Mouse (Mus musculus) neural tube, embryonic 13.5 days (tissue): ENCODE measurements at regions not wholly inside any gene's neighbourhood (a gene's known extent, or its start where the extent isn't known, plus 50 kb on each side); places are given as distances from the start of the nearest gene placed in this dataset.

Experiments used
- ATAC-seq: fragments of 200-750 bp; cut with Nextera tagmentation; 2 replicates; pipeline ENCODE4 v1.8.0; 2017; ENCODE audit warnings: low read depth, mild to moderate bottlenecking, moderate TSS enrichment, moderate library complexity
- H3K27ac ChIP-seq: fragments of 300-500 bp; sonication (generic); replicated peaks from 2 replicates; pipeline ENCODE4 v1.5.1; 2015; ENCODE audit warnings: moderate library complexity, mild to moderate bottlenecking, inconsistent platforms
- H3K27me3 ChIP-seq: fragments of 300-500 bp; sonication (generic); 2 replicates; pipeline ENCODE4 v1.6.1; 2015; ENCODE audit warnings: mild to moderate bottlenecking, inconsistent platforms
- H3K36me3 ChIP-seq: fragments of 300-500 bp; sonication (generic); 2 replicates; pipeline ENCODE4 v1.6.1; 2015; ENCODE audit warnings: mild to moderate bottlenecking, inconsistent platforms
- H3K4me1 ChIP-seq: fragments of 300-500 bp; sonication (generic); replicated peaks from 2 replicates; pipeline ENCODE4 v1.6.1; 2015; ENCODE audit warnings: inconsistent platforms
- H3K4me2 ChIP-seq: fragments of 300-500 bp; sonication (generic); 2 replicates; pipeline ENCODE4 v1.6.1; 2015; ENCODE audit warnings: inconsistent platforms, mild to moderate bottlenecking, moderate library complexity
- H3K4me3 ChIP-seq: fragments of 300-500 bp; sonication (generic); 2 replicates; pipeline ENCODE4 v1.5.1; 2015; ENCODE audit warnings: mild to moderate bottlenecking, inconsistent platforms
- H3K9ac ChIP-seq: fragments of 300-500 bp; sonication (generic); 2 replicates; pipeline ENCODE4 v1.6.1; 2015; ENCODE audit warnings: moderate library complexity, mild to moderate bottlenecking, inconsistent platforms
- H3K9me3 ChIP-seq: fragments of 300-500 bp; sonication (generic); 2 replicates; pipeline ENCODE4 v1.6.1; 2016; ENCODE audit warnings: inconsistent platforms
- WGBS: fragments of 180-500 bp; shearing (Covaris S2); methylation state at CpG from one replicate; pipeline ENCODE4 v1.1.7; 2015; 5-methylcytosine and 5-hydroxymethylcytosine counted together

DNA sequence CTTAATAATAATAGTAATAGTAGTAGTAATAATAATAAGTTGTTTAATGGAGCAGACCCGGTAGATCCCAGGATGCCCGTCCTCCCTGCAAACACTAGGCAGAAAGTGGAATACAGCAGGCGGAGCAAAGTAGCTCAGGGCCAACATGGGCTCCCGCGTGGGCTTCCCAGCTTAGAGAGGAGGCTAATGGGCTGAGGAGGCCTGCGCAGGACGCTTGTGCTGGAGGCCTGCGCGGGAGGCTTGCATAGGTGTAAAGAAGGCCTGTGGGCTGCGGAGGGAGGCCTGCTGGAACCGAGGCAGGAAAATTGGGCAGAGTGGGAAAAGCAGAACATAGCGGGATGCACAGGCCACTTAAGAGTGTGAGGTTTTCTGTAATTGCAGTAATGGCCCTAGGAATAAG lies 365.4 kb downstream of the Etnk1 start:
- H3K4me3 ChIP-seq = no peak overlapping the region
- WGBS = 92% methylated on average over 12 of the region's 12 CpGs
- H3K27ac ChIP-seq = no peak overlapping the region
- no peak for ATAC-seq
- H3K9me3 ChIP-seq = no peaks in the 10 kb centered on the region
- no peak overlapping the region for H3K9ac ChIP-seq
- H3K36me3 ChIP-seq = no peaks in the 10 kb centered on the region
- H3K4me1 ChIP-seq = peaks cover 3% of the 10 kb centered on the region; the same call in 1 of the 2 replicates
- no peak overlapping the region for H3K4me2 ChIP-seq
- no peaks in the 10 kb centered on the region for H3K27me3 ChIP-seq

GRCm38 (mm10) chr6:143535265-143535664 lies 368.2 kb downstream of the Etnk1 start:
- Histone ChIP-seq H3K4me1 (peaks cover 3% of the 10 kb centered on the region; the same call in 1 of the 2 replicates), H3K9me3 (no peaks in the 10 kb centered on the region), H3K36me3 (no peaks in the 10 kb centered on the region), H3K27ac (no peak overlapping the region), H3K9ac (no peak overlapping the region), H3K4me2 (no peak overlapping the region), H3K27me3 (no peaks in the 10 kb centered on the region), H3K4me3 (no peak overlapping the region)
- ATAC-seq = no peak
- WGBS = 83% methylated on average over 12 of the region's 12 CpGs

- no peaks in the 10 kb centered on the region for H3K9me3 ChIP-seq
- no peak overlapping the region for H3K27ac ChIP-seq
- H3K36me3 ChIP-seq = no peaks in the 10 kb centered on the region
- peaks cover 3% of the 10 kb centered on the region; the same call in 1 of the 2 replicates for H3K4me1 ChIP-seq
- 89% methylated on average over 15 of the region's 15 CpGs for WGBS
- H3K27me3 ChIP-seq = no peaks in the 10 kb centered on the region
- H3K9ac ChIP-seq = no peak overlapping the region
- ATAC-seq = no peak
- H3K4me2 ChIP-seq = no peak overlapping the region
- H3K4me3 ChIP-seq = no peak overlapping the region
These were observed 368.7 kb downstream of the Etnk1 start for GRCm38 (mm10) chr6:143535726-143536125.

DNA sequence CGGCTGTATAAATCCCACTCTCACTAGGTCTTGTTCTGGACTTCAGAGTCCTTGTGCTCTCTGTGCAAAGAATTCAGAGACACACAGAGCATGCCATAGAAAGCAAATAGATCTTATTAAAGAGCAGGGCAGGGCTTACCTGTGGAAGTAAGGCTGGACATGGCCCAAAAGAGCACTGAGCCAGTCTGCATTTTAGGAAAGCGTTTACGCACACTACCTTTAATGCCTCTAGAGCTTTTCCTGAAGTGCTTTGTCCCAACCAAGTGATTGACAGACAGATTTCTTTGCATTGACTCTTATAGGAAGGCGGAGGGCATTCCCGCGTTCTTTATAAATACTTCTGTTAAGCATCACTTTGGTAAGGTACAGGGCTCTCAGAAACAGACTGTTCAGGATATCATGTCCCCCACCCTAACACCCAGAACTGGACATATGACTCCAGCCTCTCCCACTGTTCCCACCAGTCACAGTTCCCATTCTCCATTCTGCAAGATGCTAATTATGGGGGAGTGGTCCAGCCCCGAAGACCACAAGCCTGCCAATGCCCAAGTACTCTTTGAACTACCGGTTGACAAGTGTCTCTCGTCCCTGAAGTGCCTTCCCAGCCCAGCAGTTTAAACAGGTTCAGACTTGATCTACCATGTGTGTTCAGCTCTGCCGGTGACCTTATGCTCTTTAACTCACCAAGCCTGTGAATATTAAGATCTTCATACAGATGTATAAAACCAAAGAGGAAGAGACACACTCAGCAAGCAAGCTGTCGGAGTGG lies 369.7 kb downstream of the Etnk1 start:
- no peak overlapping the region for H3K27ac ChIP-seq
- no peaks in the 10 kb centered on the region for H3K36me3 ChIP-seq
- H3K4me2 ChIP-seq = no peak overlapping the region
- WGBS = 86% methylated on average over 11 of the region's 11 CpGs
- no peaks in the 10 kb centered on the region for H3K9me3 ChIP-seq
- no peak for ATAC-seq
- no peaks in the 10 kb centered on the region for H3K4me1 ChIP-seq
- no peak overlapping the region for H3K9ac ChIP-seq
- no peaks in the 10 kb centered on the region for H3K27me3 ChIP-seq
- H3K4me3 ChIP-seq = no peak overlapping the region

DNA sequence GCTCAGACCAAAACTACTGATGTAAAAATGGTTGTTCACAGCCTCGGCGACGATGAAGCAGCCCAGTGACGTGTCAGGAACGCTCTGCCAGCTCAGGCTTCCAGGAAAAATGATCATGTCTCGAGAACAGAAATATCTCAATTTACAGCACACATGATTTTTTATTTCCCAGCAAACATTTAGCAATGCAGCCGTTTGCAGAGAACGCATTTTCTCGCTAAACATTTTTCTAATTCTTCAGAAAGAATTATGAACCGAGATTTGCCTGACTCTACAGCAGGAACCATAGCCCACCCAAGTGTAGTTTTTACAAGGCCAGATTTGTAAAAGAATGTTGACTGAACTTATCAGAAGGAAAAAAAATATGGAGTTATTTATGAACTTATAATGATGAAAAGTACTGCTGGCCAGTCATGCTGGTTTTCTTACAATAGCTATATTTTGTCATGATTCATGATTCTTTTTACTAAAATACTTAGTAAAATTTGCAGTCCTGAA lies 380.4 kb downstream of the Etnk1 start:
- Histone ChIP-seq H3K27me3 (no peaks in the 10 kb centered on the region), H3K9ac (no peak overlapping the region), H3K4me2 (no peak overlapping the region), H3K4me3 (no peak overlapping the region), H3K27ac (no peak overlapping the region), H3K36me3 (no peaks in the 10 kb centered on the region), H3K9me3 (no peaks in the 10 kb centered on the region), H3K4me1 (no peaks in the 10 kb centered on the region)
- WGBS = 87% methylated on average over 10 of the region's 10 CpGs
- no peak for ATAC-seq

DNA sequence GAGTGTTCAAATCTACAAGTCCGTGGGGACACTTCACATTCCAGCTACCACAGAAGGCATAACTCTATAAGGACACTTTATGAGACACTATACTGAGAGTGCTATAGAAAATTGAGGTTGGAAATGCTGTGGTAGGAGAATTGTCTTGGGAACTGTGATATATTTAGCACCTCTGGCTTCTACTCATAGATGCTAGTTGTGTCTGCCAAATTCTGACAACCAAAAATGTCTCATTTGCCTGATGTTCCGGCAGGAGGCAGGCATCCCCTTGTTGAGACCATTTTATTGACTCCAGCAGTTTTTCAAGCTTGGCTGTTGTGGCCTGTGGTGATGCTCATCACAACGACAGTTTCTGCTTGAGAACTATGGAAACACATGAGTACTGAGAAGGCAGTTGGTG lies 387.9 kb downstream of the Etnk1 start:
- Histone ChIP-seq H3K9me3 (no peaks in the 10 kb centered on the region), H3K27me3 (no peaks in the 10 kb centered on the region), H3K36me3 (no peaks in the 10 kb centered on the region), H3K4me2 (no peak overlapping the region), H3K27ac (no peak overlapping the region), H3K9ac (no peak overlapping the region), H3K4me1 (no peaks in the 10 kb centered on the region), H3K4me3 (no peak overlapping the region)
- 82% methylated on average over 3 of the region's 3 CpGs for WGBS
- ATAC-seq = no peak

DNA sequence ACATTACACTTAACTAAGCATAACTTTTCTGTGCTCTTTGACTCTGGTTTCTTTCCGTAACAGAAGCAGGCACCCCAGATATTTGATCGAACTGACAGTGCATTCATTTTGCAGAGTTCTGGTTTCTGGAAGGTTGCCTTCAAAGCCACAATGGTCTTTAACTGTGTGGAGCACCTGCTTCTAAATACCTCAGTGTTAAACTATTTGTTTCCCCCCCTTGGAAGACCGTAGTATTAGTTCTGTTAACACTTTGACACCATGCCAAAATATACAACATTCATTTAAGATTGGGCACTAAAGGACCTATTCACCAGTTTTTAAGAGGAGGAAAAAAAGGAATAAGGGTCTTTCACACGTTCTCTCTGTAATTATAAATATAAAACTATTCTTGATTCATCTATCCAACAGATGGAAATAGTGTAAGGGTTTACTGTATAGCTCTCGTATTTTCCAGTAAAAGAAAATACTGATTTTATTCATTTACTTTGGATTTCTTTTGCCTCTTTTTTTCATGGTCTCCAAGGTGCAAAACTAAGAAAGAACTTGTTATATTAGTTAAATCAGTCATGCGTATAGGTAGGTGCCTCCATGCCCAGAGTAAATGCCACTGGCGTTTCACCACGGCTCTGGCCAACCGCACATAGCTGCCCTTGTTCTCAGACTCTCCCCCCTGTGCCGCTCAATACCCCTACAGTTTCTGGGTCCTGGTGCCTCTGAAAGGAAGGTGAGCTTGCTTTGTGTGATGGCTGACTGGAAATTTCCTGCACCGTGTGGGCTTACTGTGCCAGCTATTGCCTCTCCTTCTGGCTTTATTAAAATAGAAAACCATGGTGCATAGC lies 391.2 kb downstream of the Etnk1 start:
- Histone ChIP-seq H3K9me3 (no peaks in the 10 kb centered on the region), H3K27me3 (no peaks in the 10 kb centered on the region), H3K4me1 (no peaks in the 10 kb centered on the region), H3K27ac (no peak overlapping the region), H3K4me3 (no peak overlapping the region), H3K9ac (no peak overlapping the region), H3K4me2 (no peak overlapping the region), H3K36me3 (no peaks in the 10 kb centered on the region)
- 84% methylated on average over 11 of the region's 11 CpGs for WGBS
- ATAC-seq = no peak

DNA sequence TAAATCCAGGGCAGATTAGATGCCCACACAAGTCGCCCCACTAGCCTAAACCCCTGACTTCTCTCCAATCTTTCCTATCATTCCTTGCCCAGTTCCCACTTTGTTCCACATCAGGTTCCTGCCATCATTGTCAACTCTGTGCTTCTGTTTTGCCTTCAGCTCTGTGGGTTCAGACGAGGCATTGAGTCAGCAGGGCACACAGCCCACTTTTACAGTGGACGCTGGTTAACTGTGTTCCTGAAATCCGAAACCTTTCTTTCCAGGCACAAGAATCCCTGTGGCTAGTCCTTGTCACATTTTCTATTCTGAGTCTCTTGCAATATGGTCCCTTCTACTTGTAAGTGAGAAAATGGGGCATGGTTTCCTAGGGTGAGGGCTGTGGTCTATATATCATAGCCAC lies 392.3 kb downstream of the Etnk1 start:
- no peaks in the 10 kb centered on the region for H3K27me3 ChIP-seq
- no peak overlapping the region for H3K4me2 ChIP-seq
- H3K4me3 ChIP-seq = no peak overlapping the region
- H3K36me3 ChIP-seq = no peaks in the 10 kb centered on the region
- no peaks in the 10 kb centered on the region for H3K4me1 ChIP-seq
- 62% methylated on average over 4 of the region's 4 CpGs for WGBS
- no peak overlapping the region for H3K9ac ChIP-seq
- H3K27ac ChIP-seq = no peak overlapping the region
- H3K9me3 ChIP-seq = no peaks in the 10 kb centered on the region
- ATAC-seq = no peak

DNA sequence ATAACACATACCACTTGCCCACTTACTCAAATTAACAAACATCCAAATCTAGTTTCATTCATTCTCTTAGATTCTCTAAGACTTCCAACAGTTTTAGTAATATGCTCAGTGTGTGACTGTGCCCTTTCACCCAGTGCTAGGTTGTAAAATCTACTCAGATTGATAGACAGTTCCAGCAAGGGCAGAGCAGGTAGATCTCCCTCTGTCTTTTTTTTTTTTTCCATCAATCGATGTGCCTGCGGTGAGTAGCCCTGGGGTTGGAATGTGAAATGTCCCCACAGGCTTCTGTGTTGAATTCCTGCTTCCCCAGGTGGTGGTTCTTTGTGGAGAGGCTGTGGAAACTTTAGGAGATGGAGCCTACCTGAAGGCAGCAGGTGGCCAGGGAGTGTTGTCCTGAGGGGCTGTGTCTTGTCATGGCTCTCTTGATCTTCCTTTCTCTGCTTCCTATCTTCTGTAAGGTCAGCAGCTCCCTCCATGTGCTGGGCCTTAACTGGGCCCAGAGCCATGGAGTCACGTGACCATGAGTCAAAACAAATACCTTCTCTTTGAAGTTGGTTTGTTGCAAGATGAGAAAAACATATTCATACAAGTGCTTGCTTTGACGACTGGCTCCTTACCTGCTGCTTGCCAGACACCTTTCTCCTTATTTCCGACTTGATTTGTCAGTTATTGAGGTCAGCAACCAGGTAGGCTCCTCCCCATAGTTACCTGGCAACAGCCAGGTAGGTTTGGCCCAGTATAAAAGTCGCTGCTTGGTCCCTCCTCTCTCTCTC lies 394.5 kb downstream of the Etnk1 start:
- no peak overlapping the region for H3K4me2 ChIP-seq
- H3K4me3 ChIP-seq = no peak overlapping the region
- no peaks in the 10 kb centered on the region for H3K36me3 ChIP-seq
- no peaks in the 10 kb centered on the region for H3K4me1 ChIP-seq
- no peak overlapping the region for H3K9ac ChIP-seq
- no peak overlapping the region for H3K27ac ChIP-seq
- 78% methylated on average over 6 of the region's 6 CpGs for WGBS
- ATAC-seq = no peak
- H3K9me3 ChIP-seq = no peaks in the 10 kb centered on the region
- no peaks in the 10 kb centered on the region for H3K27me3 ChIP-seq

DNA sequence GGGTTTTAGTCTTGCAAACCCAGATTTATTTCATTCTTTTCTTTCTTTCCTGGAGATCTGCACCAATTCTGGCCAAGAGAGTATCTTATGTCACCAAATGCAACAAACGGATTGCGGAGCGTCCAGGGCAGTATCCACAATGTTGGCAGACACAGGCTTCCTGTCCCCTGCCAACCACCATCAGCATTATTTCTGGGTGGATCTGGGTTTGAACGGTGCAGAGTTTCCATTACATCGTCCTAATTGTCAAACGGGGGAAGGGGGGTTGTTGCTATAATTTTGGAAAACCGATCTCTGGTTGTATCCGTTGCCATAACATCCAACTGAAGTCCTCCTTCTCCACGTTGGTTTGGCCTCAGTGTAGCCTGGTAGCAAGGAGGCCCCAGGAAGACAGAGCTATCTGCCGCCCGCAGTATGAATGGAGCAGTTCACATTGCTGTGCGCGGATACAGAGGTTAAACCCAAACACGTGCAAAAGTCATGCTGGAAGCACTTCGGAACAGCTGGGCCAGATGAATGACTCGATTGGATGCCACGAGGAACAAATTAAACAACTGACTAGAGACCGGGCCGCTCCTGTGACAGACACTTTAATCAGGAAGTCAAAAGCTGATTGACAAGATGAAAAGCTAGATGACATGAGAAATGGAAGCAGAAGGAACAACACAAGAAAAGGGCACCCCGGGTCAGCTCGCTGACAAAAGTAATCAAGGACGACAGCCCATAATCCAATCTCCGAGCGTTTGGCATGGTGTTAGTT lies 404.5 kb downstream of the Etnk1 start:
- no peak for ATAC-seq

DNA sequence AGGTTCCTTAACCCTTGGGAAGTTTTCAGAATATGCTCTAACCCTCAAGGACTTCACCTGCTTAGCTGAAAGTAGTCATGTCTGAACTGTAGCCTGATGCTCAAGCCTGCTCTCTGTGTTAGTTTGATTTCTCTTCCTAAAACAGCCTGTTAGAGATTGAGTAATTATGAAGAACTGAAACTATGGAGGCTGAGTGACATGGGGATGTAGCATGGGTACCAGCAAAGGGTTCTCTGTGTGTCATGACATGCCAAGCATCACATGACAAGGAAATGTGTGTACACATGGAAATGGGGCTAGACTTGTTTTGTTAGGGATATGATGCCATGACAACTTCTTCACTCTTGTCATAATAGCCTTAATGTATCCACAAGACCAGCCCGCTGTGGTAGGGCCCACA lies 412.2 kb downstream of the Etnk1 start:
- no peak for ATAC-seq
- Histone ChIP-seq H3K27me3 (no peaks in the 10 kb centered on the region), H3K9ac (no peak overlapping the region), H3K9me3 (no peaks in the 10 kb centered on the region), H3K4me2 (no peak overlapping the region), H3K4me3 (no peak overlapping the region), H3K36me3 (no peaks in the 10 kb centered on the region), H3K4me1 (no peaks in the 10 kb centered on the region), H3K27ac (no peak overlapping the region)
- 84% methylated on average over 1 of the region's 1 CpGs for WGBS

More for the DNA sequence above, 404.5 kb downstream of the Etnk1 start:
- WGBS = 90% methylated on average over 24 of the region's 24 CpGs
- no peak overlapping the region for H3K4me3 ChIP-seq
- H3K36me3 ChIP-seq = no peaks in the 10 kb centered on the region
- H3K27ac ChIP-seq = no peak overlapping the region
- H3K9me3 ChIP-seq = no peaks in the 10 kb centered on the region
- H3K27me3 ChIP-seq = no peaks in the 10 kb centered on the region
- H3K4me2 ChIP-seq = no peak overlapping the region
- no peak overlapping the region for H3K9ac ChIP-seq
- H3K4me1 ChIP-seq = no peaks in the 10 kb centered on the region
